Mouse (Mus musculus) frontal cortex, postnatal 25 days (tissue): ENCODE results near the gene Spag5.

Experiments used
- DNase-seq, 2 experiments: peaks; one replicate each; pipeline ENCODE4 v3.0.0; 2022; ENCODE audit warnings: low spot score in 2 of 2

Spag5 gene

GRCm38 (mm10) chr11:78322860-78323259 lies 21.5 kb downstream of the Spag5 start, which contains the start of gene Aldoc:
Gene Aldoc (plus strand): TSS chr11:78322968.
- DNase-seq: peak; percentile 34 to 55

DNA sequence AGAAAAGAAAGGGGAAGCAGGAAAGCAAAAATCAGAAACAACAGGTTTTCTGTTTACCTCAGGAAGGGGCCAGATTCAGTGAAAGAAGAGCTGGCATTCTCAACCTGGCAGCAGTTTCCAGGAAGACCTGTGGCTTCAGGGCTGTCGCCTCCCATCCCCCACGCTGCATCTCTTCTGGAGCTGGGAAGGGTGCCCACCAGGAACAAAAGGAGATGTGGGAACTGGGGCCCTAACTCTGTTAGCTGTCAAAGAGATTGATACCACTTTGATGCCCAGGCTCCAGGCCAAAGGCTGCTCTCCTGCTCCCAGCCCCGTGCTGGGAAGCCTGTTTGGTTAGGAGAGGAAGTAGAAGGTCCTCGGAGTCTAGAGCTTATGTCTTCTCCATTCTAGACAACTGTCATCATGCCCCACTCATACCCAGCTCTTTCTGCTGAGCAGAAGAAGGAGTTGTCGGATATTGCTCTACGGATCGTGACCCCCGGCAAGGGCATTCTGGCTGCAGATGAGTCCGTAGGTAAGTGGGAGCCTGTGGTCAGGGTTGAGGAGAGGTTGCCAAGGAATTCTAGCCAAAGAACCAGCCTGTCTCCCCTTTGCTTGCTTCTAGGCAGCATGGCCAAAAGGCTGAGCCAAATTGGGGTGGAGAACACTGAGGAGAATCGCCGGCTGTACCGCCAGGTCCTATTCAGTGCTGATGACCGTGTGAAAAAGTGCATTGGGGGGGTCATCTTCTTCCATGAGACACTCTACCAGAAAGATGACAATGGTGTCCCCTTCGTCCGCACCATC lies 22.9 kb downstream of the Spag5 start:
- DNase-seq: no peak

DNA sequence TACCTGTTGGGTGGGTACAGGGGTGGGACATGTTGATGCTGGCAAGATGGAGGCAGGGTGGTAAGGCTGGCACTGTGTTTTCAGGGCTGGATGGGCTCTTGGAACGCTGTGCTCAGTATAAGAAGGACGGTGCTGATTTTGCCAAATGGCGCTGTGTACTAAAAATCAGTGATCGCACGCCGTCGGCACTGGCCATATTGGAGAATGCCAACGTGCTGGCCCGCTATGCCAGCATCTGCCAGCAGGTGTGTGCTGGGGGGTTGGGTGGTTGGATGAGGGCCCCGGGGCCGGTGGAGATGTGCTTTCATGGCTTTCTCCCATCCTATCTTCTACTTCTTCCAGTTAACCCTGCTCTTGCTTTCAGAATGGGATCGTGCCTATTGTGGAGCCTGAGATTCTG lies 23.6 kb downstream of the Spag5 start:
- DNase-seq: no peak

DNA sequence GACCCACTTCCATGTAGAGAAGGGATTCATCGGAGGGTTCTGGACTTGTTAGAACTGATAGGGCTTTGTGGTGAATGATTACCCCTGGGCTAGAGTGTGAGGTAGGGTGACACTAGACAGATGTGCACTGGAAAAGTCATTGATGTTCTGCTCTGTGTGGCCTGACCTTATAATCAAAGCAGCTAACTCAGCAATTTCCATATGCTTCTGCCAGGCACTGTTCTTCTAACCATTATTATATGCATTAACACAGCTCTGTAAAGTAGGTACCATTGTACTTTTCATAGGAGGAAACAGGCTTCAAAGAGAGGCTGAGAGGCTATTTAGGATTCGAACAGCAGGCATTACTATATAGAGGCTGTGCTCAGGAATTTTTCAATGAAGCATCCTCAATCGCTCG lies 25.9 kb downstream of the Spag5 start:
- DNase-seq: no peak

GRCm38 (mm10) chr11:78327634-78328511 lies 26.5 kb downstream of the Spag5 start, which contains the start of gene Pigs:
Gene Pigs (plus strand): TSS chr11:78328415.
- peak; percentile 83 to 90 for DNase-seq

DNA sequence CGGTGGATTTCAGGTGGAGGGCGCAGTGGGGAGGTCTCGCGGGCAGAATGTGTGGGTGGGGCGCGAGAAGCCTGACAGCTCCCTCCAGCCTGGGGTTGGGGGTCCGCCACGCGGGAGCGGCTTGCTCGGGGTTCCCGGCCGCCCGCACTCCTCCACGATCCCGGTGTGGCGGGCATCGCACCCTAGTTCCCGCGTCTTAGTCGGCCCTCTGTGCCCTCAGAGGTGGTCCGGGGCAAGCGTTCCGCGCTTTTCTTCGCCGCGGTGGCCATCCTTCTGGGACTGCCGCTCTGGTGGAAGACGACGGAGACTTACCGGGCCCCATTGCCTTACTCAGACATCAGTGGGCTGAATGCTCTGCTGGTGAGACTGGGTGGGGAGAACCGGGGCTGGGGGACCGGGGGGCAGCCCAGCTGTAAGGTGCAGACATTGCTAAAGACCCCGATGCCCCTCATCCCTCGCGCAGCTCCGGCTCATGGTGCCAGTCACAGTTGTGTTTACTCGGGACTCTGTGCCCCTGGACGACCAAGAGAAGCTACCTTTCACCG lies 27.3 kb downstream of the Spag5 start:
- no peak for DNase-seq

- no peak for DNase-seq
Measured at GRCm38 (mm10) chr11:78332676-78333075, 31.3 kb downstream of the Spag5 start.

DNA sequence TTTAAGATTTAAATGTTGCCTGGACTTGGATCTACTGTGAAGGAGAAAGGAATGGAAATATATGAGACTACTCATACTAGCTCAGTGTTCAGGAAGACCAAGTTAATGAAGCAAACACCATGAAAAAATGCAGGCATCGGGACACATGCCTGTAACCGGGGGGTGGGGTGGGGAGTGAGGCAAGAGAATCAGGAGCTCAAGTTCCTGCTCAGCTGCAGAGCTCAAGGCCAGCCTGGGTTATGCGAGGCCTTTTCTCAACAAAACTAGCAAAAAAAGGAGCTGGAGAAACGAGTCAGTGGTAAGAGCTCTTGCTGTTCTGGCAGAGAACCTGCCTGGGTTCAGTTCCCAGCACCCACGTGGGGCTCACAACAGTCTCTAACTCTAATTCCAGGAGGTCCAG lies 32.7 kb downstream of the Spag5 start:
- DNase-seq: no peak

GRCm38 (mm10) chr11:78337040-78337439 lies 35.7 kb downstream of the Spag5 start:
- no peak for DNase-seq

- DNase-seq: no peak
Measured at GRCm38 (mm10) chr11:78341702-78342101, 40.4 kb downstream of the Spag5 start.

GRCm38 (mm10) chr11:78343381-78344327 lies 42.3 kb downstream of the Spag5 start, which contains the start of gene Unc119:
Gene Unc119 (plus strand): TSS chr11:78343482.
- DNase-seq: no peak

DNA sequence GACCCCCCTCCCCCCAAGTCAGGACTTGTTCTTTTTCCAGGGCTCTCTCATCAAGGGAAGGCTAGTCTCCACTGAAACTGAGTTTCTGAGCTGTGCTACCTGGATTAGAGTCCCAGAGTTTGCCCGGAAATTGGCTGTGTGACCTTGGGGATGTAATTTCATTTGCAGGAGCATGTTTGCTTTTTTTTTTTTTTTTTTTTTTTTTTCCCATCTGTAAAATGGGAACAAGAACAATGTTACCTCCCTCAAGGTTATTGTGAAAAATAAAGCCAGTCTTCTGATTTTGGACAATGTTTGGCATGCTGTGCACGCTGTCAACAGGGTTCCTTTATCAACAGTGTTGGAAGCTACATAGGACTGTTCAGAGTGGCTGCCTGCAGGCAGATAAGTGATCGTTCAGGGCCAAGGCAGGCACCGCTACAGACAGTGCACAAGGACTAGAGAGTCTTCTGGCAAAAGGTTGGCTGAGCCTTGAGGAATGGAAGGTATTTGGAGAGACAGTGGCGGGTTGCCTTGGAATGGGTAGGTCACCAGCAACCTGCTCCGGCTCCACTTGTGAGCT lies 43.1 kb downstream of the Spag5 start:
- DNase-seq: no peak

DNA sequence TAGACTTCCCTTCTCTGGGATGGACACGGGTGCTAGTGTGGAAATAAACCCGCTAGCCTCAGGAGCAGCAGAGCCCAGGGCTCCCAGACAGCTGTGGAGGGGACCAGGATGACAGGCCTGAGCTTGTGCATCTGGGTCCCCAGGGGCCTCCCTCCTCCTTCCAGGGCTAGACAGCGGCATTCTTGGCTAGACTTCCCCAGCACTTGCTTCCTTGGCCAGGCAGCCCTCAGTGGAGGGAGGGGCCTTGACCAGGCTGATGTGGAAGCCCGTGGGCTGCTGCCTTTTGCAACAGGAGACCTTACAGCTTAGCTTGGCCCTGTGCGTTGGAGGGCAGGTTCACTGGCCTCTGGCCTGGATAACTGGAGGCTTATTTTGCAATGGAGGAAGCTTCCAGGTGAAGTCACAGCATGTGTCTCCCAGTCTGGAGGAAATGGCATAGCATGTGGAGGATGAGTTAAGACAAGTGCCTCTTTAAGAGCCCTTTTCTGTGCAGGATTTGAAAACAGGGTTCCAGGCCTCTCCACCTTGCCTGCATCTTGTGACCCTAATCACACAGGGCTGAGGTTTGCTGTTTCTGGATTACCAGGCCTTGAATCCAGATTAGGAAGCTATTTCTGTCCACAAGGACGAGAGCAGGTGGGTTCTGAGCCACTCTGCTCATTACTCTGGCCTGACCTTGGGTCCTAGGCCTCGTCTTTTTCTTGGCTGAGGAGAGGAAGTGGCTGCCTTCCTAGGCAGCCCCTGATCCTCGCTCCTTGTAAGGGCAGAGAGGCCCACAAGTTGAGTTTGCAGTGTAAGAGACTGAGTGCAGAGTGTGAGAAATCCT lies 43.8 kb downstream of the Spag5 start:
- no peak for DNase-seq

- DNase-seq: no peak
Measured at GRCm38 (mm10) chr11:78345801-78346200, 44.5 kb downstream of the Spag5 start.

- DNase-seq: no peak
Measured at GRCm38 (mm10) chr11:78346326-78347069, 45.2 kb downstream of the Spag5 start.

DNA sequence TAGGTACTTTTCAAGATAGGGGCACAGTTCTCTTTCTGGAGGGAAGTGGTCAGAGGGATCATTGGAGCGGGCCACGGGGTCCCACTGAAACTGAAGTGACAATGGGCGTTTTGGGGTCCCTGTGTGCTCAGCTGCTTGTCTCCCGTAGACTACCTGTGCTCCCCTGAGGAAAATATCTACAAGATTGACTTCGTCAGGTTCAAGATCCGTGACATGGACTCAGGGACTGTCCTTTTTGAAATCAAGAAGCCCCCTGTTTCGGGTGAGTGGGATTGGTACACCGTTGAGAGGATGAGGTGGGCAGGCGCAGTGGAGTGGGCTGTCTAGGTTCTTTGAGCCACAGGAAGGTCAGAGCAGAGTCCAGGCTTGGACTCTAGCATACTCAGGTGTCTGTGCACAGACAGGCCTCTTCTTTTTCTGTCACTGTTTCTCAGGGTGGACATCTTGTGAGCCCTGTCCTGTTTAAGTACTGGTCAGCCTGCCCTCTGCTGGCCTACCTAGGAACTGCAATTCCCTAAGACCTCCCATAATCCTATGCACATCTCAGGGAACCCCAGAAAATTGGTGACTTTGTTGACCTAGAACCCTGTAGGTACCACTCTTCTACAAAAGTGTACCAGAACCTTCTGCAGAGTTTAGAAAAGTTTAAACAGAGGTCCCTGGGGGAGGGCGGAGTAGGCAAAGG lies 45.9 kb downstream of the Spag5 start:
- peak; percentile 55 to 60 for DNase-seq

DNA sequence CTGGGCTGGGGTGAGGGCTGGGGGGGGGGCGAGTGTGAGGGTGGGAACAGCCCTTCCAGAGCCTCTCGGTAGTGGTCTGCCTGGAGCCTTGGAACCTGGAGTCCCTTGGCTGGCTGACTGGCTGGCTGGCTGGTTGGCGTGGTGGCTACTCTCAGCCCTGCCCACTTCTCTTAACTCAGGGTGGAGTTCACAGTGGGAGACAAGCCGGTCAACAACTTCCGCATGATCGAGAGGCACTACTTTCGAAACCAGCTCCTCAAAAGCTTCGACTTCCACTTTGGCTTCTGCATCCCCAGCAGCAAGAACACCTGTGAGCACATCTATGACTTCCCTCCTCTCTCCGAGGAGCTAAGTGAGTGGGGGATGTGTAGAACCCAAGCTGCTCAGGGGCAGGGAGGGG lies 46.6 kb downstream of the Spag5 start:
- no peak for DNase-seq

- DNase-seq: no peak
Measured at GRCm38 (mm10) chr11:78348474-78348873, 47.1 kb downstream of the Spag5 start.
